Mouse (Mus musculus): ENCODE measurements around the gene Snrpd3.

- TF ChIP-seq CTCF (IDR thresholded peaks at IDR 0.05; ENCODE audit: low read depth) (no peak), EP300 (IDR thresholded peaks at IDR 0.05; ENCODE audit: low read depth) (no peak)
These were observed 36.7 kb downstream of the Snrpd3 start for GRCm38 (mm10) chr10:75554090-75554489.
